Mouse (Mus musculus): Measurements from ENCODE around the gene Phactr3.

Phactr3 gene

GRCm38 (mm10) chr2:178245841-178246240, 127.1 kb downstream of the Phactr3 start:
- DNase-seq (ENCODE audit: extremely low read depth, insufficient read length, low spot score), result no peak

GRCm38 (mm10) chr2:178246767-178247166, 128.0 kb downstream of the Phactr3 start:
- DNase-seq (ENCODE audit: extremely low read depth, insufficient read length, low spot score), result no peak

GRCm38 (mm10) chr2:178247274-178247673, 128.5 kb downstream of the Phactr3 start:
- DNase-seq (ENCODE audit: extremely low read depth, insufficient read length, low spot score), result no peak

GRCm38 (mm10) chr2:178257117-178257825, 138.5 kb downstream of the Phactr3 start:
- no peak for DNase-seq (ENCODE audit: extremely low read depth, insufficient read length, low spot score)

GRCm38 (mm10) chr2:178257986-178258555, 139.3 kb downstream of the Phactr3 start:
- DNase-seq (ENCODE audit: extremely low read depth, insufficient read length, low spot score), result no peak

DNA sequence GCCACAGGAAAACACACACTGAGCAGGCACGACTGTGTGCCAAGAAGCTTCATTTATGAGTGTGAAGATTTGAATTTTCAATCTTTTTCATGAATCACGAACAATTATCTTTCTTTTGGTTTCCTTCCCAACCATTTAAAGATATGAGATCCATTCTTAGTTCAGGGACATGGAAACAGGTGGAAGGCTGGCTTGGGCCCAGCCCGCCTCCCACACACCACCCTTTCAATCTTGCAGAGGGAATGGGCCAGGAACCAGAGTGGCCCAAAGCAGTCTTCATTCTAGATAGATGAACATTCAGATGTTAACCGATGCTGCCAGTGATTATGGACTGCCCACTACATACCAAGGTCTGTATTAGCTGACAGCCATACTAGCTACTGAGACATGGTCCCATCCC, 144.3 kb downstream of the Phactr3 start:
- no peak for DNase-seq (ENCODE audit: extremely low read depth, insufficient read length, low spot score)

DNA sequence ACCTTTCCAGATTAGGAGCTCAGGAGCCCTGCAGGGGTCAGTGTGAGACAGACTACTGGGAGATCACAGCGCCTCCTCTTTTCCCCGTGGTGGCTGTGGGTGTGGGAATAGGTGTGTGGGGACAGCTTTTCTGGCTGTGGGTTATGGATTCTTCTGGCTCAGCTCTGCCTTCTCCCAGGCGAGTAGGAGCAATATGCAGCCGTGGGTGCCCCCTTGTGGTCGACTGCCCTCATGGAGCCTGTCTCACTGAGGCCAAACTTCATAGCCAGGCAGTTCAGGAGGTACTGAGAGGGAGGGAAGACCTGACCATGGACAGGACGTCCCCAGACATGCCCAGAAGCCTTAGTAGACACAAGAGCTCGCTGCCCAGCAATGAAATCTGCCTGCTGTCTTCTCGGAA, 145.6 kb downstream of the Phactr3 start:
- peak; percentile 21 for DNase-seq (ENCODE audit: extremely low read depth, insufficient read length, low spot score)

DNA sequence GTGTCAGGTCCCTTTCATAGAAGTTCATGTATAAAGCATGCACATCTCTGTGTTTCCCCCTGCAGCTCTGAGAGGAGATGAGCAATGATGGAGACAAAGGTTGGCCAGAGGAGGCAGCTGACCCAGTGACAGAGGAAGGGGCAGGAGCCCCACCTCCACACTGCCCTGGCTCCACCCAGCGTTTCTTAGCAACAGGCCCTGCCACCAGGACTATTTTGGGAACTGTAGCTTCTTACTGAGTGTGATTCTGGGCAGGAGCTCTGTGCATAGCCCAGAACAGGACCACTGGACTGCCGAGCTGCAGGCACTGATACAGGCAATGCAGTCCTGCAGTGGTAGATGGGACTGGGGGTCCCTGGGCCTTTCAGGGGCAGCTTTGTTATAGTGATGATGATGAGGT, 146.7 kb downstream of the Phactr3 start:
- DNase-seq (ENCODE audit: extremely low read depth, insufficient read length, low spot score), result no peak

DNA sequence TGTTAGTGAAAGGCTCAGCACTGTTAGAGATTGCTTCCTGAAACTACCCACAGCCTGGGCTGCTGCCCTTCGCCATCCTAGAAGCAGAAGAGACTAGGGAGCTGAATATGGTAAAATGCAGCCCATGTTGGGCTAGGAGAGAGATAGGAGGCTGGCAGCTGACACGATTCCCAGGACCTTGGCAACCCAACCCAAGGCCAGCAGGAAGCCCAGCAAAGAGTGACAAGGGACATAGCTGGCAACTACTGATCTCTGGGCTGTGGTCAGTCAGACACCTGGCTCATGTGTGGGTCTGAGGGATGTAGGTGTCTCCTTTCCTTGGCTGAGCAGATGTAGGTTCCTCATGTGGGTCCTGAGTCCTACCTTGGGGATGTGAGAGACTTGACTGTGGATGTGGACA, 152.0 kb downstream of the Phactr3 start:
- DNase-seq (ENCODE audit: extremely low read depth, insufficient read length, low spot score), result no peak

DNA sequence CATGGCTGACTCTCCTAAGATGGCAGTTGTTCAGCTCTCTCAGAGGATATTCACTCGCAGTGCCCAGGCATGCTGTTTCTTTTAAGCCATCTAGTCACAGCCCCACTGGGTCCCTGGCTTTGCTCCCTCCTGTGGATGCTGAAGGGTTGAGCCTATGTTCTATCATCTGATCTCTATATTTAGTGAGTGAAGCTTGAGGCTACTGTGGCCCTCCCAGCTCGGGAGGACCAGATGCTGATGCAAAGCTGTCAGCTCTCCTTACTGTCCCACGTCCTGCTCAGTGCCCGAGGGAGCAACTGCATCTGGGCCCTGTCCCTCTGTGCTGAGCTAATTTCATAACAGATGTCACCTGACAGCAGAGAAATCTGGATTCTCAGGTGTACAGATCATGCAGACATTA, 153.6 kb downstream of the Phactr3 start:
- DNase-seq (ENCODE audit: extremely low read depth, insufficient read length, low spot score), result no peak

- DNase-seq (ENCODE audit: extremely low read depth, insufficient read length, low spot score), result no peak
Observed at GRCm38 (mm10) chr2:178274126-178274525, 155.4 kb downstream of the Phactr3 start.

GRCm38 (mm10) chr2:178277206-178277605, 158.4 kb downstream of the Phactr3 start:
- DNase-seq (ENCODE audit: extremely low read depth, insufficient read length, low spot score), result no peak

DNA sequence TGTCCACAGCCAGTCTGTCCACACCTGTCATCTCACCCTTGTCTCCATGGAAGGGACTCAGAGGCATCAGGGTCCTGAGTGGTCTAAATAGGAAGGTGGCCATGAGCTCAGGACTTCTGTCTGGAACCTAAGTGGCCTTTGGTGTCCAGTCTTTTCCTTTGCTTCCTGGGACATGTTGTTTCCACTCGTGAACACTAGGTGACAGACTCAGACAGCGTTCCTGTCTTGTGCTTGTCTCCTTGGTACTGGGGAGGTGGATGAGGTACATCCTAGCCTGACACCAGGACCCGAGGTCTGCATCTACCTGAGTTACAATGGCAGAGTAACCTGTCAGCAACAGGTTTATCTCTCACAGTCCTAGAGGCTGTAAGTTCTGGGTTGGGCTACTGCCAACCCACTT, 162.4 kb downstream of the Phactr3 start:
- no peak for DNase-seq (ENCODE audit: extremely low read depth, insufficient read length, low spot score)

DNA sequence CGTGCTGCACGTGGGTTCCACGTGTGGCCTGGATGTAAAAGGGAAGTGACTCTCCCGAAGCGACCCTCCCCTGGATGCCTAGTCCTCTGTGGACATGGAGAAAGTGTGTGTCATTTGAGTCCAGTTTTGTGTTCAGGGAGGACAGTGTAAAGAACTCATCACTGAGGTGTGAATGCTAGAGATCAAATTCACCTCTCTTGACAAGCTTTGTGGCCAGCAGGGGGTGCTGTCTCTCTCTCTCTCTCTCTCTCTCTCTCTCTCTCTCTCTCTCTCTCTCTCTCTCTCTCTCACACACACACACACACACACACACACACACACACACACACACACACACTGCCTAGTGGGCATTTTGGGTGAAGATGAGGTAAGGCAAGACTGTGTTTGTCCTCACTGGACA, 168.5 kb downstream of the Phactr3 start:
- DNase-seq (ENCODE audit: extremely low read depth, insufficient read length, low spot score), result no peak

GRCm38 (mm10) chr2:178288666-178289065, 169.9 kb downstream of the Phactr3 start:
- DNase-seq (ENCODE audit: extremely low read depth, insufficient read length, low spot score), result no peak

- no peak for DNase-seq (ENCODE audit: extremely low read depth, insufficient read length, low spot score)
Observed at GRCm38 (mm10) chr2:178303453-178304187, 184.8 kb downstream of the Phactr3 start.

DNA sequence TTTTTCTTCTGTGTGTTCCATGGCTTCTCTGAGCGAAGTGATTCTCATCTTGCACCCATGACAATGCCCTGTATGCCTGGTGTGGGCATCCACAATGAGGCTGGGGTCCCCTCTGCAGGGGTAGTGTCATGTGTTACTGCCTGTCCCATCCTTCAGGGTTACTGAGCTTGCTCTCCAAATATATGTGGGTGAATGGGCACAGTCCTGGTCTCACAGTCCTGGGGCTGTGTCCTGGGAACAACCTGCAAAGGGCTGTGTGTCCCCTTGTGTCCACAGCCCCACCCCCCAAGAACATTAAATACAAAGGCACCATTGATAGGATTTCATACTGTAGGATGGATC, 185.4 kb downstream of the Phactr3 start:
- no peak for DNase-seq (ENCODE audit: extremely low read depth, insufficient read length, low spot score)

DNA sequence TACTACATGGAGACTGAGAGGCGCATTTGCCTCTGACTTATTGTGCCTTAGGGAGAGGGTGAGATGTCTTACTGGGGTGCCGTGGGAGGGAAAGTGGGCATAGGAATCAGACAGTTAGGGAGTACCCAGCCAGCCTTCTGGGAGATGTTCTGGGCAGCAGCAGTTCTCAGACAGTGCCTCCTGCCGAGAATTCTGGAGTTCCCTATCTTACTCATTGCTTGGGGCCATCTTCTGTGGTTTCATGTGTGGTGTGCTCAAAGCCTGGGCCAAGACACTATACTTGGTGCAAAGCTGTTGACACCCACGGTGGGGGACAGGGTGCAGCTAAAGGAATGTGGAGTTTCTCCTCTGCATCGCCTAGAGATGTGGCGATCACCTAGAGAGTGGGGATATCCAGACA, 185.9 kb downstream of the Phactr3 start:
- DNase-seq (ENCODE audit: extremely low read depth, insufficient read length, low spot score), result no peak

DNA sequence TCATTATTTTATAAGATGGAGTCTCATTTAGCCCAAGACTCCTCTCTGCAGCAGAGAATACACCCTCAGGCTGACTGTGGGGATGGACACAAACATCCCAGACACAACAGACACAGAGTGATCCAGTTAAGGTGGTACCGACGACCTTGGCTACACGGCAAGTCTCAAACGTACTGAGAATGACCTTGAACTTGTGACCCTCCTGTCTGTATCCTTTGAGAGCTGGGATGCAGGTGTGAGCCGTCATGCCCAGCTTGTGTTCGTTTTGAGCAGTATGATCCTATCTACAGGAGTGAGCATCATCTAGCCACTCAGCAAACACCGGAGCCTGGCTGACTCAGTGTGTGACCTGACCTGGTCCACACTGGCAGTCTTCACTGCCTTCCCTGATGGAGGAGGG, 194.8 kb downstream of the Phactr3 start:
- no peak for DNase-seq (ENCODE audit: extremely low read depth, insufficient read length, low spot score)

DNA sequence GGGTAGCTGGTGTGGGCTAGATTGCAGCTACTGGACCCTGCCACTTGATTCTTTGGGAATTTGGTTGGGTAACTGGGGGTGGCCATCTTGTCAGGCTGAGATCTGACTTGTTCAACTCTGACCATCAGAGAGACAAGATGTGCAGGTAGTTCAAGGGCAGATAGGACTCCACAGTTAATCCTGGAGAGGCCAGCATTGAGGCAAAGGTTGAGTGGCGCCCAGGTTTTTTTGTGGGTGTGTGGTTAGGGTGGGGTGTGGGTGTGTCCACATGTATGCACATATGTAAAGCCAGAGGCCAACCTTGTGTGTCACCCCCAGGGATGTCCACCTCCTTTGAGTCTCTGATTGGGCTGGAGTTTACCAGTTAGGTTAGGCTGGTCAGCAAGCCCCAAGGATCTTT, 197.5 kb downstream of the Phactr3 start:
- DNase-seq (ENCODE audit: extremely low read depth, insufficient read length, low spot score), result no peak

DNA sequence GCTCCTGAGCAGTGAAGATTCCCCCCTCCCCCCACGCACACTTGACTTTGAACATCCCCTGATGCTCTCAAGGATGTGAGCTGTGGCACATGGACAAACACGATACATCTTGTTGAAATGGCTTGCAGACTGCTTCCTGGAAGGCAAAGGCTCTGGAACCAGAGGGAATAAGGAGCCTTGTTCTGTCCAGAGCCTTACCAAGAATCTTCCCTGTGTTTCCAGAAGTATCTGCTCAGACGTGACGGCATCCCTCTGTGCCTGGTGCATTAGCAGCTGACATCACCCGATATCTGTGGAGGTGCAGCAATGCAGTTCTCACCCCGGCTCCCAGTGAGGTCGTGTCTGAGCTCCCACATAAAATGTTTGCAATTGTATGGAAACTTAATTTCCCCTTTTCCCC, 201.0 kb downstream of the Phactr3 start:
- no peak for DNase-seq (ENCODE audit: extremely low read depth, insufficient read length, low spot score)

- DNase-seq (ENCODE audit: extremely low read depth, insufficient read length, low spot score), result no peak
Observed at GRCm38 (mm10) chr2:178321271-178321670, 202.5 kb downstream of the Phactr3 start.
